Comparison of ENCODE assay signal across 15 mouse cellular contexts in genomic region chr7:80066675-80067455, GRCm38 (mm10). TPM values are rescaled to one million over a fixed set of nuclear protein-coding genes. Genes with fewer than 3 reads are reported as not detected.
DNase-seq lines count a peak whose midpoint lies in the region; ATAC-seq and TF ChIP-seq lines count a peak whose summit lies in the region.
"Had no signal": no experiment of that assay in that cellular context is flagged by ENCODE, and none has a peak within 500 bp of the region (broad histone marks: within the 10 kb centered on the region; RNA-seq: fewer than 3 reads in every experiment).

No protein-coding gene starts in this region.

- 60% methylated on average over 13 of the region's 13 CpGs for WGBS in heart, adult 2 months
- WGBS in kidney, embryonic 15.5 days = 59% methylated on average over 13 of the region's 13 CpGs
- 78% methylated on average over 13 of the region's 13 CpGs for WGBS in neural tube, embryonic 13.5 days

- H3K79me2 ChIP-seq in heart, adult 2 months (replicated peaks; ENCODE audit: control insufficient read depth, insufficient read depth, low read length) = 0 out of 2 replicates have a peak, but pooled peaks cover 2% of the 10 kb centered on the region

- no peak for ATAC-seq in kidney, embryonic 15.5 days (replicated peaks; ENCODE audit: low FRiP score)
- no peak for ATAC-seq in neural tube, embryonic 13.5 days (ENCODE audit: low read depth)
- ATAC-seq: midbrain, embryonic 16.5 days had no signal

- intact Hi-C loops in heart, adult 2 months (cut with DNase I) = no loop called here
- intact Hi-C loops in heart, postnatal 36 days (cut with DNase I) = no loop called here

- TF ChIP-seq EP300 in heart, adult 2 months (IDR thresholded peaks at IDR 0.05; ENCODE audit: insufficient read depth, low read depth, low read length) = no peak

- H3K9me3 ChIP-seq in kidney, embryonic 15.5 days (replicated peaks) = no peaks in the 10 kb centered on the region
- H3K9me3 ChIP-seq in neural tube, embryonic 13.5 days = no peaks in the 10 kb centered on the region
- H3K9me3 ChIP-seq: limb, embryonic 12.5 days; neural tube, embryonic 12.5 days had no signal

- H3K4me3 ChIP-seq in heart, adult 2 months = no peak overlapping the region
- no peak overlapping the region for H3K4me3 ChIP-seq in kidney, embryonic 15.5 days (replicated peaks)
- no peak overlapping the region for H3K4me3 ChIP-seq in neural tube, embryonic 13.5 days
- H3K4me3 ChIP-seq: limb, embryonic 12.5 days; neural tube, embryonic 12.5 days had no signal

- TF ChIP-seq CTCF in heart, adult 2 months (IDR thresholded peaks at IDR 0.05) = no peak

- no peak for TF ChIP-seq POLR2A in heart, adult 2 months (IDR thresholded peaks at IDR 0.05; ENCODE audit: insufficient read depth, low read depth, low read length)

- peaks cover 28% of the 10 kb centered on the region for H3K4me1 ChIP-seq in heart, adult 2 months (ENCODE audit: control insufficient read depth, insufficient read depth, low read length)
- H3K4me1 ChIP-seq in kidney, embryonic 15.5 days = peaks cover 74% of the 10 kb centered on the region
- H3K4me1 ChIP-seq in neural tube, embryonic 13.5 days (replicated peaks) = peaks cover 72% of the 10 kb centered on the region

- no peak overlapping the region for H3K4me2 ChIP-seq in kidney, embryonic 15.5 days
- no peak overlapping the region for H3K4me2 ChIP-seq in neural tube, embryonic 13.5 days
- H3K4me2 ChIP-seq: limb, embryonic 12.5 days; neural tube, embryonic 12.5 days had no signal

- H3K27me3 ChIP-seq in heart, adult 2 months (ENCODE audit: control insufficient read depth, insufficient read depth, low read length) = no peaks in the 10 kb centered on the region
- no peaks in the 10 kb centered on the region for H3K27me3 ChIP-seq in kidney, embryonic 15.5 days
- no peaks in the 10 kb centered on the region for H3K27me3 ChIP-seq in neural tube, embryonic 13.5 days
- H3K27me3 ChIP-seq: limb, embryonic 12.5 days; neural tube, embryonic 12.5 days had no signal

- peak overlapping the region; percentile 36 for H3K27ac ChIP-seq in heart, adult 2 months
- peak overlapping the region; percentile 56; the same call in 1 of the 2 replicates for H3K27ac ChIP-seq in kidney, embryonic 15.5 days
- H3K27ac ChIP-seq in neural tube, embryonic 13.5 days (replicated peaks) = 0 out of 2 replicates have a peak overlapping the region, but pooled peaks have one; percentile 18
- H3K27ac ChIP-seq: limb, embryonic 12.5 days; liver, embryonic 14.5 days; neural tube, embryonic 12.5 days had no signal

- H3K9ac ChIP-seq in heart, adult 2 months (ENCODE audit: low read depth, low read length) = no peak overlapping the region
- H3K9ac ChIP-seq in kidney, embryonic 15.5 days = no peak overlapping the region
- no peak overlapping the region for H3K9ac ChIP-seq in neural tube, embryonic 13.5 days
- H3K9ac ChIP-seq: limb, embryonic 12.5 days; liver, embryonic 14.5 days; neural tube, embryonic 12.5 days had no signal

- H3K36me3 ChIP-seq in heart, adult 2 months (ENCODE audit: control insufficient read depth, insufficient read depth, low read length) = no peaks in the 10 kb centered on the region
- H3K36me3 ChIP-seq in kidney, embryonic 15.5 days = no peaks in the 10 kb centered on the region
- no peaks in the 10 kb centered on the region for H3K36me3 ChIP-seq in neural tube, embryonic 13.5 days
- H3K36me3 ChIP-seq: limb, embryonic 12.5 days; neural tube, embryonic 12.5 days had no signal

- DNase-seq in heart, adult 2 months = no peak
- DNase-seq in heart, postnatal 36 days = no peak
- DNase-seq in kidney, postnatal 14 days = no peak
- DNase-seq in neural tube, embryonic 10.5 days (ENCODE audit: extremely low spot score, low spot score) = no peak
- no peak for DNase-seq in adipocyte (ENCODE audit: low spot score)
- DNase-seq: adrenal gland, adult 2 months; cerebellum, adult 9-10 months; embryo, embryonic 11 days; right cerebral cortex, postnatal 4 days had no signal

RNA-seq across cellular contexts. Expression of gene Zfp710, which starts 42.3 kb away (rescaled TPM):
- total RNA-seq in heart, adult 2 months (2021) = 10 to 100 TPM; 26.9 to 32.2 TPM
- 33.4 and 35.5 TPM in 2 replicates for polyA plus RNA-seq in heart, adult 2 months (2012; rRNA removed)
- 10 to 100 TPM; 27.4 to 28.0 TPM for total RNA-seq in heart, postnatal 36 days (2021)
- 20.1 and 20.5 TPM in 2 replicates for polyA plus RNA-seq in kidney, embryonic 15.5 days (2015; fragmentation: Nextera tagmentation; extraction: Ambion mirVana)
- polyA plus RNA-seq in neural tube, embryonic 13.5 days (2015; fragmentation: Nextera tagmentation; extraction: Ambion mirVana) = 15.0 and 18.9 TPM in 2 replicates

RNA-seq across cellular contexts. Expression of gene Idh2, which starts 48.3 kb away (rescaled TPM):
- total RNA-seq in heart, adult 2 months (2021) = 1,000 to 10,000 TPM; 1,877 to 2,293 TPM
- polyA plus RNA-seq in heart, adult 2 months (2012; rRNA removed) = 1,651 and 1,954 TPM in 2 replicates
- 1,000 to 10,000 TPM; 1,714 to 2,029 TPM for total RNA-seq in heart, postnatal 36 days (2021)
- polyA plus RNA-seq in kidney, embryonic 15.5 days (2015; fragmentation: Nextera tagmentation; extraction: Ambion mirVana) = 633 and 674 TPM in 2 replicates
- polyA plus RNA-seq in neural tube, embryonic 13.5 days (2015; fragmentation: Nextera tagmentation; extraction: Ambion mirVana) = 217 and 273 TPM in 2 replicates
